Mouse (Mus musculus) frontal cortex, postnatal 36 days (tissue): ENCODE results near the gene Mfsd2b.
A peak's percentile ranks its signal among the peaks of the same experiment; 100 is the strongest.
"Not testable (repeated sequence)": the region's sequence is repeated elsewhere in the genome, so short reads cannot be mapped to it uniquely, and the experiment has no call there.

Experiments
- DNase-seq, 2 experiments: peaks; one replicate each; pipeline ENCODE4 v3.0.0; 2022; ENCODE audit warnings: low spot score in 2 of 2

Gene Mfsd2b

DNA sequence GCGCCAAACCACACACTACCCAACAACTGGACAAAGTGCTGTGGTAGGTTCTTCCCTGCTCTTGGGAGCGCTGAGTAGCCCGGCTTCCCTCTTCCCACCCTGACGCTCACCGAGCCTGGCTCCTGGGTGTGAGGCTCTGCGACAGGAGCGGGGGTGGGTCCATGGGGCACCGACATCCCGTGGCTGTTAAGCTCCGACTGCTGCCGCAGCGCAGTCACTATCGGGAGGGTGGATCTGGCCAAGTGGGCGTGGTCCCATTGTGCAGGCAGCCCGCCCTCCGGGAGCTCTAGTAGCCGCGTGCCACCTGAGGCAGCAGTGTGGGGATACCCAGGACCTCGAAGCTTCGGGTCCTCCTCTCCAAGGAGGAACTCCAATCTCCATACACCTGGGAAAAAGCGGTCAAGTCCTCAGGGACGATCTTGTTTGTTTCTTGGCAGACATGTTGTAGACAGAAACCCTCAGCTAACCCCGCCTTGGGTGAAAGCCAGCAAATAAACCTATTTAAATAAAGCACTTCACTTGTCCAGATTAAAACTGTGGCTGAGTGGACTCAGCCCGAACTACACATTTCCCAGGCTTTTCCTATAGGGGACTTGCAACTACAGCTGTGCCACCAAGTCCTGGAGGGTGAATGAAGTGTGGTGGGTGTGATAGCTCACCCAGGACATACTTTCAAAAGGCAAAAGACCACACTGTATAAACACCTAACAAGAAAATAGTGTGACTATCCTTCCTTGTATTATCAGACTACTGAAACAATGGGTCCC, at the start of gene Mfsd2b:
Mfsd2b (minus strand) TSS at position 199 of the 767 bp plus-strand sequence.
- peak; percentile 21 to 28 for DNase-seq

DNA sequence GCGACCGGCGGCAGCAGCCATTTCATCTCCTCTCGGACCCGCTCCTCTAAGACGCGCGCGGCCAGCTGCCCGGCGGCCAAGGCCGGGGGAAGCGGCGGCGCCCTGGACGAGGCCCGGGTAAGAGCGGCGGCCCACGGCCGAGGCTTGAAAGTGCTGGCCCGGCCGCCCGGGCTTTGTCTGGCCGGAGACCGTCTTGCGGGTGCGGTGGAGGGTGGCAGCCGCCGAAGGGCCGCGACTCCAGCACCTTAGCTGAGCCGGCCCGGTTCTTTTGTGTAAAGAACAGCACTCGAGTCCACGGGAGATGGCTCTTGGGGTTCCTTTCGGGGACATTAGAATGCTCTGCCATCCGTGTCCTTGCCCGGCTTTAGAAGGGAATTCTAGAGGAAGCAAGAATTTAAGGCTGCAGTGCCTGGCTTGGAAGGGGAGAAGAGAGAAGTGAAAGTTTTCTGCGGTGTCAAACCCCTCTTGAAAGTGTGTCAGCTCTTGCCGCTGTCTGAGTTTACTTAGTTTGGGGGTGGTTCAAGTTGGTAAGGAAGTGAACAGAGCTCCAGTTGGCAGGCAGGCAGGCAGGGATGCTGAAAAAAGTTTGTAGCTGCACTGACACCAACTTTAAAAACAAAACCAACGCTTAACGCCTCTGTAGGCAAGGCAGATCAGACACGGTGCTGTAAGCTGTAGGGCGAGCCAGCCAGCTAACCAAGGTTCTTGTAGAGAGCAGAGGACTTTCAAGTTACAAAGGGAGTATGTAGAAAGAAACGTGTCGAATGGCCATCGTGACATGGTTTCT, 43.8 kb upstream of the Mfsd2b start:
- peak; percentile 45 to 56 for DNase-seq

DNA sequence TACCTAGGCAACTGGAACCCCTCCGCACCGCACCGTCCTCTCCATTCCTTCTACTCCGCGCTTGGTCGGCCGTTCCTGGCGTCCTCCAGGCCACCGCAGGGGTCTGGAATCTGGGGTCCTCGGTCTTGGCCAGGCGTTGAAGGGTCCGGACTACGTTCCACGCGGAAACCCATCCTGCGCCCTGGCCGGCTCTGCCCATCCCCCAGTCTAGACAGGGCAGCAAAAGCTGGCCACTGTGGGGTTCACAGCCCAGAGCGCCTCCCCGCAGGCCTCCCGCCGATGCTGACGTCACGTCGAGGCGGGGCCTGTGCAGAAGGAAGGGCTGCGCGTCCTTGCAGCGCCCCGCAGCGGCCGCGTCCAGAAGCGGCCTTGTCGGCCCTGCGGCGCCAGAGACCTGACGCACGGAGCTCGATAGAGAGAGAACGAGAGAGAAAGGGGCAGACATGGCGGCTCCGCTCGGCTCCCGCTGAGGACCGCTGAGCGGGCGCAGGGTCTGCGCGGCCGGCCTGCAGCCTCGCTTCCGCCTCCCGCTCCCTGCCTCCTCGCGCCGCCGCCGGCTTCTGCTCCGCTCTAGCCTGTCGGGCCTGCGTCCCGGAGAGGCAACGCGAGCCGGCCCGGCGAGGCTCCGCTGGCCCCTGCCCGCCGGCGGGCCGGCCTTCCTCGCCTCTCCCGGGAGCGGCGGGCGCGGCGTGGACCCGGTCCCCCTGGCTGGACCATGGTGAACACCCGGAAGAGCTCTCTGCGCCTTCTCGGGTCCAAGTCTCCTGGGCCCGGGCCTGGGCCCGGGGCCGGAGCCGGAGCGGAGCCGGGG, 43.0 kb upstream of the Mfsd2b start, which contains the start of gene Atad2b:
Atad2b (plus strand) TSS at position 360 of the 811 bp plus-strand sequence.
- peak; percentile 96 to 97 for DNase-seq

DNA sequence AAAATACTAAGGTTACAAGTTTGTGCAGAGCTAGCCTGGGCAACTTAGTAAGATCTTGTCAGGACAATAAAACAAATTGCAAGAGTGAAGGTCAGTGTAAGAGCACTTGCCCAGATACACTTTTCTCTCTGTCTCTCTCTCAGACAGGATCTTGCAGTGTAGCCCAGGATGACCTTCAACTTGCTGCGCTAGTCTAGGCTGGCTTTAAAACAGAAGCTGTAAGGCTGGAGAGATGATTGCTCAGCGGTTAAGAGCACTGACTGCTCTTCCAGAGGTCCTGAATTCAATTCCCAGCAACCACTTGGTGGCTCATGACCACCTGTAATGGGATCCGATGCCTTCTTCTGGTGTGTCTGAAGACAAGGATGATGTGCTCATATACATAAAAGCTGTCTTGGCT, 40.8 kb upstream of the Mfsd2b start:
- DNase-seq = no peak

DNA sequence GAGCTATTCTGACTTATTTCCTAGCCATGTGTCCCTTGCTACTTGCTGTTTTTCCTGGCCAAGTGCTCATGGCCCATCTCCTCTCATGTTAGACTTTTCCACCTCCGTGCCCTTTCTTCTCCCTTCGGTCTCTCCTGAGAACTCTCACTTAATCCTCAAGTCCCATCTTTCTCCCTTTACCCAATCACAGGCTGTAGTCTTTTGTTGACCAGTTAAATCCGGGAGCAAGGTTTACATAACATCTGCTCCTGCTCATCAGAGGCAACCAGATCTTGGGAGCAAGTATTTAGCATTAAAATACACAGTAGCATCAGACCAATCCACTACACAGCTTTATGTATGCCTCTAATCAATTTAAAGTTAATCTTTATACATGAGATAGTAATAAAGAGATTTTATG, 40.3 kb upstream of the Mfsd2b start:
- DNase-seq = no peak

DNA sequence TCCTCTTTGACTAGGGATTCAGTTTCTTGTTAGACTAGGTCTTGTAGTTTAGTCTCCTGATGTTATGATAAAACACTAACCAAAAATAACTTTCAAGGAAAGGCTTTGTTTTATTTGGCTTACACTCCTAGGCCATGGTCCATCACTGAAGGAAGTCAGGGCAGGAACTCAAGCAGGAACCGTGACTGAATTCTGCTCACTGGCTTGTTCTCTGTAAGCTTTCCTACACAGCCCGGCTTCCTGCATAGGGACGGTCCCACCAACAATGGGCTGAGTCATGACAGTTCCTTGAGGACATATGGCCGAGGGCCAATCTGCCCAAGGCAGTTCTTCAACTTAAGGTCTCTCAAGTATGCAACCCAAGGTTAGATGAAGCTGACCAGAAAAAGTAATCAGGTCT, 37.6 kb upstream of the Mfsd2b start:
- no peak for DNase-seq

DNA sequence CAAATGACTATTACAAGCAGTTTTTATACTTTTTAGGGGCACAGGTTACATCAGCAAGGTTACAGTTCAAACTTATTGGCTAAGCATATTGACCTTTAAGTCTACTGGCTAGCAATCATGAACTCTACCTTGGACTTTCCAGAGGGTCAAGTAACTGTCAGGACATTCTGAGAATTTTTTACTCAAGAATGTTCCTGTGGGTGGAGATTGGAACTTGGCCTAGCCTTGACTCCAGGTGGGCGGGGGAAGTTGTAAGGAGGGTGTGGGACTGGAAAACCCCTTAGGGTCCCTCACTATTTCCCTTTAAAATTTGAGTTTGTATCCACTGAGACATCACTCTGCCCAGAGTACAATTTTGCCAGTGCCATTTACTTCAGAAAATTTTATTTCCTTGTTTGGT, 36.3 kb upstream of the Mfsd2b start:
- not testable (repeated sequence) for DNase-seq

DNA sequence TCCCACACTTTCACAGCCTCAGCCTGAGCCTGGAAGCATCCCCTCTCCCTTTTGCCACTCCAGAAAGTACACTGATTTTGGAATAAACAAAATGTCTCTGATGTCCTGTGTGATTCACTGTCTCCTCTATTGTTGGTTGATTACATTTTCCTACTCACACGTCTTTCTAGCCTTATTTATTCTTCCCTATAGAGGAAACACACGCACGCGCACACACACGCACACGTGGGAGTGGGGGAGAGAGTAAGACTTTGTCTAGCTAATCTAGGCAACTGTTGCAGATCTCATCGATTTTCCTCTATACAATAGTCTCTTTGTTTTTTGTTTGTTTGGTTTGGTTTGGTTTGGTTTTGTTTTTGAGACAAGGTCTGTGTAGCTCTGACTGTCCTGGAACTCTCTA, 34.2 kb upstream of the Mfsd2b start:
- DNase-seq = no peak

DNA sequence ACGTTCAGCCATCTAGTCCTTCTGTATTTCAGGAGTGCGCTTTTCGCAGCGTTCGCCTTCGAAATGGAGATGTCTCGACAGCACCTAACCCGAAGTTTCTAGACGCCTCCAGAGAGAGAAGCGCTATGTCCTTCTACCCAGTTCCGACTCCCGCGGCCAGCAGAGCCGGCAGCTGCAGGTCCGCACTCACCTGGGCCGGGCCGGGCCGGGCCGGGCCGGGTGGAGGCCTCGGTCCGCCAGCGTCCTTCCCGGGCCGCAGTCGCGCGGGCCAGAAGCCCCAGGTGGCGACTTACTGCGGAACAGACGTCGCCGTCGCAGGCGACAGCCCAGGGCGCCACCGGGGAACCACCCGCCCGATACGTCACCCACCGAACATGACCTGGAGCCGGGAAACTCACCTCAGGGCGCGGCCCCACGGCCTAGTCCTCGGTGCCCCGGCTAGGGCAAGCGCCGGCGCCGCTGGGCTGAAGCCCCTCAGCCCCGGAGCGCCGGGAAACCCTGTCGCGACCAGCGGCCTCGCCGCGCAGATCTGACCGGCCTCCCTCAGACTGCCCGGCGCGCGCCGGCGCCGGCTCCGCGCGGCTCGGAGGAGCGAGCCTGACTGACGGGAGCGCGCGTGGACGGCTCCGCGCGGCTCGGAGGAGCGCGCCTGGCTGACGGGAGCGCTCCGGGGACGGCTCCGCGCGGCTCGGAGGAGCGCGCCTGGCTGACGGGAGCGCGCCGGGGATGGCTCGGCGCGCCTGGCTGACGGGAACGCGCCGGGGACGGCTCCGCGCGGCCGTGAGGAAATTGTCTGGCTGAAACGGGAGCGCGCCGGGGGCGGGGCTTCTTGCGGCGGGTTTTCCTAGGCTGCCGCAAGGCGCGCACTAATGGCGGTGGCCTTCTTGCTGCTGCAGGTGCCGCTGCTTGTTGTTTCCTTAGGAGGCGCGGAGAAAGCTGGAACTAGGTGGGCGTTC, 33.1 kb upstream of the Mfsd2b start, which contains the start of gene Ubxn2a:
Ubxn2a (minus strand) TSS at position 755 of the 956 bp plus-strand sequence.
- DNase-seq = peak; percentile 88 to 96

DNA sequence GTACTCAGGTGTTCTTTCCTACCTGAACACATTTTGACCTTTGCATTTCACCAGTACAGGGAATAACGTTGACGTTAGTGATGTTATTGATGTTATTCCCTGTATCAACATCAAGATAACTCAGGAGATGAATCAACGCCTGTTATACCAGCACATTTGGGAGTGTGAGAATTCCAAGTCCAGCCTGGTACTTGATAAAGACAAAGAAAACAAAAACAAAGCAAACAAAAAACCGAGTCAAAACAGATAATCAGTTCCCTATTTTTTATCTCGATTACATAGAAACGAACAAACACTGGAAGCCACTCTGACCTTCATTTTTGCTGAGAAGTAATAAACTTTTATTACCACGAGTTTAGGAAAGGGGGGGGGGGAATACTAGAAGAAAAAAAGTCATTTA, 32.3 kb upstream of the Mfsd2b start:
- DNase-seq = no peak

DNA sequence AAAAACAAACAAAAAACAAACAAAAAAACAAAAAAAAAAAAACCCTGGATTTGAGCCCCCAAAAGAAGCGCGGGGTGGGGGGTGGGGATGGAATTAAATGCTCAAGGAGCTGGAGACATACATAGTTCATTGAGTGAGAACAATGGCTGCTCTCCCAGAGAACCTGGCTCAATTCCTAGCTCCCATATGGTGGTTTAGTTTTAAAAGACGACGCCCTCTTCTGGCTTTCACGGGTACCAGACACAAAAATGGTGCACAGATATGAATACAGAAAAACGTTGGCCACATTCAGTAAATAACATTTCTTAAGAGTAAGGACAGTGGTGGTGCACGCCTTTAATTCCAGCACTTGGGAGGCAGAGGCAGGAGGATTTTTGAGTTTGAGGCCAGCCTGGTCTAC, 31.8 kb upstream of the Mfsd2b start:
- no peak for DNase-seq

DNA sequence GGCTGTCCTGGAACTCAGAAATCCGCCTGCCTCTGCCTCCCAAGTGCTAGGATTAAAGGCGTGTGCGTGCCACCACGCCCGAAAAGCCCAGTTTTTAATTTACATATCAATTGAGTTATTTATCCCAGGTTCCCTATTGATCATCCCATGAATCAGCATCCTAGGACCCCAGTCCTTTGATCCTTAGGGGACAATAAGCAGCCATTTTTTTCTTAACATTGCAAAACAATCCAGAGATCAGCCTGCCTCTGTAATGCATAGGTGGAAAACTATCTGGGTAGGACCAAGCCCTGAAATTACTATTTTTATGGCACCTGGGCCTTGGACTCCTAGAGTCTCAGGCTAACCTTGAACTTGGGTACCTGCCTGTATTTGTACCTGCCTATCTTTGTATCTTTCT, 23.9 kb upstream of the Mfsd2b start:
- no peak for DNase-seq

DNA sequence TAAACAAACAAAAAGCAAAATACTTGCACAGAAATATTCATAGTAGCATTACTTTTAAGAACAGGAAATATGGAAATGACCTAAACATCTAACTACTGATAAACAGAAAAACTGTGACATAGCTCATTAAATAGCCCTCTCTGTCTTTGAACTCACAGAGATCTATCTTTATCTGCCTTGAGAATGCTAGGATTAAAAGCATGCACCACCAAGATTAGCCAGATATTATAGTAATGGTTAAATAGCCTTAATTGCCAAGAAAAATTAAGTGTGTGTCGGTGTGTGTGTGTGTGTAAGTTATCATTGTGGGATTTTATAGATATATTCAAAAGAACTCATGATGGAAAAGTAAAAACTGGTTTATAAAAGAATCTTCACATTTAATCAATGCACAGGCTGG, 15.7 kb upstream of the Mfsd2b start:
- DNase-seq = no peak

DNA sequence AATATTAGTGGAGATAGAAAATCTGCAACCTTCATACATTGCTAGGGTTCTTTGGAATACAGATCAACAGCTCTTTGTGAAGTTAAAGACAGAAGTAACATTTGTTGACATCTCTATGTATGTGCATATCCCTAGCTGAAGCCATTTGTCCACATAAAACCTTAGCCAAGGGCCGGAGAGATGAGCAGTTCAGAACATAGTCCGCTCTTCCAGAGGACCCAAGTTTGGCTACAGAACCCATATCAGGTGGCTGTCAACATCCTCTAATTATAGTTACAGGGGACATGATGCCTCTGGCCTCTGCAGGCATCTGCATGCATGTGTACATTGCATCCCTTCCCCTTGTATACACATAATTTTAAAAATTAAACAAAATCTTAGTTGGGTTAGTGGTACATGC, 15.1 kb upstream of the Mfsd2b start:
- no peak for DNase-seq

DNA sequence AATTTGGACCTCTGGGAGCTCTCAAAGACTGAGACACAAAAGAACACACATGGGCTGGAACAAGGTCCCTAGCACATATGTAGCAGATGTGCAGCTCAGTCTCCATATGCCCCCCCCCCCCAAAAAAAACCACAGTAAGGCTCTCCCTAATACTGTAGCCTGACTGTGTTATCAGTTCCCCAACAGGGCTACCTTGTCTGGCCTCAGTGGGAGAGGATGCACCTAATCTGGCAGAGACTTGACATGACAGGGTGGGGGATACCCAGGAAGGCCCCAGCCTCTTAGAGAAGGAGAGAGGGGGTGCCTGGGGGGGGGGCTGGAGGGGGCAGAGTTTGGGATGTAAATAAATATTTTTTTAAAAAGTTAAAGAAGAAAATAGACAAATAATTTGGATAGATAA, 14.6 kb upstream of the Mfsd2b start:
- no peak for DNase-seq

DNA sequence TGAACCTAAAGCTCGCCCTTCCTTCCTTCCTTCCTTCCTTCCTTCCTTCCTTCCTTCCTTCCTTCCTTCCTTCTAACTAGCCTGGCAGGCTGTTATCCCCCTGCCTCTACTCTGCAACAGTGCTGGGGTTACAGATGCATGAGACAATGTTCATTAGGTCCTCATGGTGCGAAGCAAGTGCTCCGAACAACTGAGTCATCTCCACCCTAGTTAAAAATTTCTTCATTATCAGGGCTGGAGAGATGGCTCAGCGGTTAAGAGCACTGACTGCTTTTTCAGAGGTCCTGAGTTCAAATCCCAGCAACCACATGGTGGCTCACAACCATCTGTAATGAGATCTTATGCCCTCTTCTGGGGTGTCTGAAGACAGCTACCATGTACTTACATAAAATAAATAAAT, 12.4 kb upstream of the Mfsd2b start:
- DNase-seq = not testable (repeated sequence)

DNA sequence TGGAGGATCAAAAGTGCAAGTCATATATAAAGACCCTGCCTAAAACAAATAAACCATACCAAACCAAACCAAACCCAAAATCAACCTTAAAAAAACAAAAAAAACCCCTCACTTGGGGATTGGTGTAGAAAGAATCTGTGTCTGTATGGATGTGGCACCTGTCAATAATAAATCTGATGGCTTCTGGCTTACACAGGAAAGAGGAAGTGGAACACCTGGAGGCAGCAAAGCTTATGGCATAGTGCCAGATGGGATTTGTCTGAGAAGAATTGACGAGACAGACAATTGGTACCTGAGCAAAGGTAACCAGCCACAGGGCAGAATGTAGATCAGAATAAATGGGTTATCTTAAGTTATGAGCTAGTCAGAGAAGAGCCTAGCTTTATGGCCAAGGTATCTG, 10.9 kb upstream of the Mfsd2b start:
- no peak for DNase-seq

DNA sequence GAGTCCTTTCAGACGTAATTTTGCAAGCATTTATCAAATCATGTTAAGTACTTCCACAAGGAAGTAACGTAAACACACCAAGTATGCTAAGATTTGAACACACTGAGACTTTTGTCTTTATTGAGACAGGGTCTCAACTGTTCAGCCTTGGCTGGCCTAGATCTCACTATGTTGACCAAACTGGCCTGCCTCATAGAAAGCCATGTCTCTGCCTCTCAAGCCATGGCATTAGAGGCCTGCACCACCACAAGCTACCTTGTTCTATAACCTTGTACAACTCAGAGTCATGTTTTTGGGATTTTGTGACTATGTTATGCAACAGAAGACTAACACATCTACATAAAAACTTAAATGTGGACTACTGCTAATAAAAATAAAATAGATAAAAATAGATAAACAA, 7.9 kb upstream of the Mfsd2b start:
- DNase-seq = no peak

DNA sequence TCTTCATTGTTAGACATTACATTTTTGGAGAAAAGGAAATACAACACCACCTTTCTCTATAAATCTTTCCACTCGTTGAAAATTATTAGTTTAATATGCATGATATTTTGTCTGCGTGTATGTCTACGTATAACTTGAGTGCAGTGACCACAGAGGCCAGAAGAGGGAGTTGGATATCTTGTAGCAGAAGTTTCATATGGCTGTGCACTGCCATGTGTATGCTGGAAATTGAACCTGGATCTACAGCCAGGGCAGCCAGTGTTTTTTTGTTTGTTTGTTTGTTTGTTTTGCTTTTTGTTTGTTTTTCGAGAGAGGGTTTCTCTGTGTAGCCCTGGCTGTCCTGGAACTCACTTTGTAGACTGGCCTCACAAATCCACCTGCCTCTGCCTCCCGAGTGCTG, 4.9 kb upstream of the Mfsd2b start:
- DNase-seq = no peak

DNA sequence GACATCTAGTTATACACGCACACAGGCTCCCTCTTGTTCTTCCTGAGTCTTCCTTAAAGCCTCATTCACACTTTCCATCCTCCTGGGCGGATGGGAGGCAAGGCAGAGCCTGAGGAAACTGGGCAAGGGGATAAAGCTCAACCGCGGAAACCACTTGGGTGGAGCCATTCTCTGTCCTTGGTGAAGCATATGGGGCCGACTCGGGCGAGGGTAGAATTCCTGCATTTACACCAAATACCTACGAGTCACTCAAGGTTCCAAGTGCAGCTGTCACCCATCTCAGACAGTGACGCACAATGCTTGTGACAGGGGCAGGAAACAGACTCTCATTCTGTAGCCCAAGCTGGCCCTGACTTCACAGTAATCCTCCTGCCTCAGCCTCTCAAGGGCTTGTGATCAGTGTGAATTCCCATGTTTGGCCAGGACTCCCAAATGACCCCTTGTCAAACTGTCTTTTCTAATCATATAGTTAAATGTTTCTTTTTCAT, 4.2 kb upstream of the Mfsd2b start:
- DNase-seq = no peak

DNA sequence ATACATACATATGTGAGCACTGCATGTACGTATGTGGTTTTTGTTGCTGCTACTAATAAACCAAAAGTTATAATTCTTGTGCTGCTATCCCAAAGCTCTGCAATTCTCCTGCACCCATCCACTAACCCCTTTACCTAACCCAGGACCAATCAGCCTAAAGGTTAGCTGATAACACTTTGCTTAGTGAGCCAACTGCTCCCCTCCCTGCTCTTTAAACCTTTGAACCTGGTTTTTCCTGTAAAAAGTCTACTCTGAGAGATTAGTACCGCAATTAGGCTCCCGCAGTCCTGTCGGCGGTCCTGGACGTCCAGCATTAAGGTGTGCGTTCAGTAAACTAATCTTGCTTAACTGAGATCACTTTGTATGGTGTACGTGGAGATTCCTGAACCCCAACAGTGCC, 1.5 kb upstream of the Mfsd2b start:
- DNase-seq = no peak
